Mouse (Mus musculus): ENCODE measurements around the gene Krt42. TPM values are rescaled to one million over a fixed set of nuclear protein-coding genes. Genes with fewer than 3 reads are reported as not detected.

Gene Krt42
- 20.6 and 21.5 TPM in 2 replicates for polyA plus RNA-seq (2011; ENCODE audit: insufficient read depth, insufficient read length, low read depth, missing spikeins)

GRCm38 (mm10) chr11:100269821-100270332 lies at the start of gene Krt42:
Krt42 (minus strand) TSS chr11:100269871.
- Histone ChIP-seq H3K36me3 (ENCODE audit: control insufficient read depth, insufficient read depth, low read length, poor library complexity, severe bottlenecking) (no peaks in the 10 kb centered on the region), H3K9me3 (replicated peaks; ENCODE audit: control insufficient read depth, insufficient read depth, low read length, poor library complexity, severe bottlenecking) (no peaks in the 10 kb centered on the region), H3K4me1 (ENCODE audit: control insufficient read depth, insufficient read depth, low read length) (peaks cover 16% of the 10 kb centered on the region), H3K27ac (ENCODE audit: insufficient read depth, low read length) (peak within 1 kb of the TSS; percentile 19; the same call in 1 of the 2 replicates), H3K9ac (ENCODE audit: low read depth, poor library complexity, severe bottlenecking) (no peak within 1 kb of the TSS), H3K4me3 (ENCODE audit: low read depth, low read length) (peak within 1 kb of the TSS; percentile 0; the same call in 1 of the 2 replicates), H3K27me3 (ENCODE audit: control insufficient read depth, insufficient read depth, low read length, poor library complexity, severe bottlenecking) (no peaks in the 10 kb centered on the region)
- TF ChIP-seq CTCF (IDR thresholded peaks at IDR 0.05; ENCODE audit: low read depth, low read length) (no peak), EP300 (IDR thresholded peaks at IDR 0.05; ENCODE audit: insufficient read depth, low read depth, low read length) (peak; percentile 87)

DNA sequence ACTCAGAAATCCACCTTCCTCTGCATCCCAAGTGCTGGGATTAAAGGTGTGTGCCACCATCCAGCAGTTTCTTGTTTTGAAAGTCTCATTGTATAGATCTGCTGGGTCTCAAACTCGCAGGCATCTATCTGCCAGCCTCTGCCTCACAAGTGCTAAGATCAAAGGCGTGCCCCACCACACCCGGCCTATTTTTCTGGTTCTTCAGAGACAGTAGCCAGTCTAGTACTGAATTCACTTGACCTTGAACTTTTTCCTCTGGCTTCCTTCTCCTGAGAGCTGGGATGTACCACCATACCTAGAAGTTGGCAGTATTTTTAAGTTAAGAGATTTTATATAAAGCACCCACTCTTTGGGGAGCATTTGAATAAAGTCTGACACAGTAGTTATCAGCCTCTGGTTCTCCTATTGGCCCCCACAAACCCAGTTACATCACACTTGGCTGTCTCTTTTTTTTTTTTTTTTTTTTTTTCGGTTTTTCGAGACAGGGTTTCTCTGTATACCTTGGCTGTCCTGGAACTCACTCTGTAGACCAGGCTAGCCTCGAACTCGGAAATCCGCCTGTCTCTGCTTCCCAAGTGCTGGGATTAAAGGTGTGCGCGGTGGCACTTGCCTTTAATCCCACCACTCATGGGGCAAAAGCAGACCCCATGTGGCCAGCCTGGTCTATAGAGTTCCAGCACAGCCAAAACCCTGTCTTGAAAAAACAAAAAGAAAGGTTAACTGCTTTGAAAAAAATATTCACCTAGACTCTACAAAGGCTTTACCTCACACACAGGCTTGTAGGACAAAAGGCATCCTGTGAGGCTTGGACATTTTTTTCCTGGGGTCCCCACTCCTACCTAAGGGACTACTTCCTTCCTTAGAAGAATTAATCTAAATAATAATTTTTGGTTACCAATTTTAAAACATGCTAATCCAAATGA lies 49.1 kb upstream of the Krt42 start:
- Histone ChIP-seq H3K27ac (ENCODE audit: insufficient read depth, low read length) (peak overlapping the region; percentile 79), H3K4me3 (ENCODE audit: low read depth, low read length) (peak overlapping the region; percentile 26), H3K36me3 (ENCODE audit: control insufficient read depth, insufficient read depth, low read length, poor library complexity, severe bottlenecking) (peaks cover 22% of the 10 kb centered on the region), H3K9me3 (replicated peaks; ENCODE audit: control insufficient read depth, insufficient read depth, low read length, poor library complexity, severe bottlenecking) (no peaks in the 10 kb centered on the region), H3K9ac (ENCODE audit: low read depth, poor library complexity, severe bottlenecking) (peak overlapping the region; percentile 58), H3K4me1 (ENCODE audit: control insufficient read depth, insufficient read depth, low read length) (peaks cover 3% of the 10 kb centered on the region), H3K27me3 (ENCODE audit: control insufficient read depth, insufficient read depth, low read length, poor library complexity, severe bottlenecking) (no peaks in the 10 kb centered on the region)
- TF ChIP-seq EP300 (IDR thresholded peaks at IDR 0.05; ENCODE audit: insufficient read depth, low read depth, low read length) (no peak), CTCF (IDR thresholded peaks at IDR 0.05; ENCODE audit: low read depth, low read length) (no peak), POLR2A (IDR thresholded peaks at IDR 0.05; ENCODE audit: insufficient read depth, low read length) (no peak)

- Histone ChIP-seq H3K27ac (ENCODE audit: insufficient read depth, low read length) (peak overlapping the region; percentile 79), H3K36me3 (ENCODE audit: control insufficient read depth, insufficient read depth, low read length, poor library complexity, severe bottlenecking) (peaks cover 22% of the 10 kb centered on the region), H3K9ac (ENCODE audit: low read depth, poor library complexity, severe bottlenecking) (no peak overlapping the region)
Observed at GRCm38 (mm10) chr11:100317826-100318380, 48.2 kb upstream of the Krt42 start.

DNA sequence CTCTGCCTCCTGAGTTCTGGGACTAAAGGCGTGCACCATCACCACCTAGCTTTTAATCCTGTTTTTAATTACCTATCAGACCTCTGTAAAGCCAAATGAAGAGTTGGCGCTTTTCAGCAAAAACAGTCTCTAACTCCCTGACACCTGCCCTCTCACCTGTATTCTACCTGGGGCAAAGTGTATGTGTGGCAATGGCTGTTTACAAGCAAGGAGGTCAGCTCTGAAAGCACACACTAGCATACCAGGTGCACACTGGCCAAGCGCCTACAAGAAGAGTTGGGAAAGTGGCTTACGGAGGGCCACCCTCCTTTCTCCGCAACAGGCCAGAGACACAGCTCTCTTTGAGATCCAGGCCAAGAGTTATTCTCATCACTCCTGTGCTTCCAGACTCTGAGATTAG lies 45.8 kb upstream of the Krt42 start:
- H3K36me3 ChIP-seq (ENCODE audit: control insufficient read depth, insufficient read depth, low read length, poor library complexity, severe bottlenecking), result peaks cover under 1% of the 10 kb centered on the region; the same call in 1 of the 2 replicates
- no peak overlapping the region for H3K4me3 ChIP-seq (ENCODE audit: low read depth, low read length)
- H3K27me3 ChIP-seq (ENCODE audit: control insufficient read depth, insufficient read depth, low read length, poor library complexity, severe bottlenecking), result no peaks in the 10 kb centered on the region
- no peak for TF ChIP-seq CTCF (IDR thresholded peaks at IDR 0.05; ENCODE audit: low read depth, low read length)
- no peak for TF ChIP-seq EP300 (IDR thresholded peaks at IDR 0.05; ENCODE audit: insufficient read depth, low read depth, low read length)
- TF ChIP-seq POLR2A (IDR thresholded peaks at IDR 0.05; ENCODE audit: insufficient read depth, low read length), result no peak
- no peaks in the 10 kb centered on the region for H3K9me3 ChIP-seq (replicated peaks; ENCODE audit: control insufficient read depth, insufficient read depth, low read length, poor library complexity, severe bottlenecking)
- peaks cover 3% of the 10 kb centered on the region for H3K4me1 ChIP-seq (ENCODE audit: control insufficient read depth, insufficient read depth, low read length)
- H3K27ac ChIP-seq (ENCODE audit: insufficient read depth, low read length), result peak overlapping the region; percentile 67
- H3K9ac ChIP-seq (ENCODE audit: low read depth, poor library complexity, severe bottlenecking), result no peak overlapping the region

More at GRCm38 (mm10) chr11:100317826-100318380, 48.2 kb upstream of the Krt42 start:
- Histone ChIP-seq H3K4me3 (ENCODE audit: low read depth, low read length) (no peak overlapping the region), H3K9me3 (replicated peaks; ENCODE audit: control insufficient read depth, insufficient read depth, low read length, poor library complexity, severe bottlenecking) (no peaks in the 10 kb centered on the region), H3K27me3 (ENCODE audit: control insufficient read depth, insufficient read depth, low read length, poor library complexity, severe bottlenecking) (no peaks in the 10 kb centered on the region), H3K4me1 (ENCODE audit: control insufficient read depth, insufficient read depth, low read length) (peaks cover 3% of the 10 kb centered on the region)
- TF ChIP-seq EP300 (IDR thresholded peaks at IDR 0.05; ENCODE audit: insufficient read depth, low read depth, low read length) (no peak), CTCF (IDR thresholded peaks at IDR 0.05; ENCODE audit: low read depth, low read length) (no peak), POLR2A (IDR thresholded peaks at IDR 0.05; ENCODE audit: insufficient read depth, low read length) (no peak)

DNA sequence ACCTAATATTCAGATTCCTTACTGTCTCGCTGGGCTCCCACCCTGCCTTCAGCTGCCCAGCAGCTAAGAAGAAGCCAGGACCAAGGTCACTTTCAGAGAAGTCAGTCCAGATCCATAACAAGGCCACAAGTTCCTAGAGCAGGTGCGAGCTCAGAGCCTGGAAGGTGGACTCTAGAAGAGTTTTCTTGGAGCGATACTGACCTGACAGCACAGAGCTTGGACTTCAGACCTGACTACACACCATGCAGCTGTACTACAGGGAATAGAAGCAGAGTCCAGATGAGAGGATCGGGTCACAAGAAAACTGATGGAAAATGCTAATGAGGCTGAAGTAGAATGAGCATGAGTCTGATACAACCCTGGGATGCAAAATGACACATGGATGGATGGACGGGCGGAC lies 43.8 kb upstream of the Krt42 start:
- H3K36me3 ChIP-seq (ENCODE audit: control insufficient read depth, insufficient read depth, low read length, poor library complexity, severe bottlenecking), result no peaks in the 10 kb centered on the region
- TF ChIP-seq CTCF (IDR thresholded peaks at IDR 0.05; ENCODE audit: low read depth, low read length) (no peak), POLR2A (IDR thresholded peaks at IDR 0.05; ENCODE audit: insufficient read depth, low read length) (no peak), EP300 (IDR thresholded peaks at IDR 0.05; ENCODE audit: insufficient read depth, low read depth, low read length) (no peak)
- H3K27me3 ChIP-seq (ENCODE audit: control insufficient read depth, insufficient read depth, low read length, poor library complexity, severe bottlenecking), result no peaks in the 10 kb centered on the region
- H3K4me1 ChIP-seq (ENCODE audit: control insufficient read depth, insufficient read depth, low read length), result peaks cover 3% of the 10 kb centered on the region
- H3K9me3 ChIP-seq (replicated peaks; ENCODE audit: control insufficient read depth, insufficient read depth, low read length, poor library complexity, severe bottlenecking), result no peaks in the 10 kb centered on the region
- H3K27ac ChIP-seq (ENCODE audit: insufficient read depth, low read length), result no peak overlapping the region
- no peak overlapping the region for H3K9ac ChIP-seq (ENCODE audit: low read depth, poor library complexity, severe bottlenecking)
- H3K4me3 ChIP-seq (ENCODE audit: low read depth, low read length), result no peak overlapping the region
